Mouse (Mus musculus): ENCODE measurements at regions not wholly inside any gene's neighbourhood (a gene's known extent, or its start where the extent isn't known, plus 50 kb on each side); places are given as distances from the start of the nearest gene placed in this dataset.

DNA sequence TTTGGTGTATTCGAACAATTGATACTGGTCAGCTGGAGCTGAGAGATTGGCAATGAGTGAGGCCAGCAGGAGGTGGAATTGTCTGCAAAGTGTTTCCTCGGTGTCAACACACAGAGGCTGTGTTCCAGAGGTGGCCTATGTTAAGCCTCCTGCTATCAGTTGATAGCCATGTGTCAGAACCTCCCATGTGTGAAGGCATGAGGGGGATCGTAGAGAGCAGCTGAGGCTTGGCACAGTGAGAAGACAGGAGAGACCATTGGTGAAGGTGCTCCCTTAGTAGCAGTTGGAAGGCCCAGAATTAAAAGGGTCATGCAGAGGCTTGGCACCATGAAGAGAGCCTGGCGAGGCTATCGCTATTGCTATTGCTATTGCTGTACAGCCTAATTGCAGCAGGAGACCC lies 86.6 kb upstream of the Opcml start:
- no peak for DNase-seq

DNA sequence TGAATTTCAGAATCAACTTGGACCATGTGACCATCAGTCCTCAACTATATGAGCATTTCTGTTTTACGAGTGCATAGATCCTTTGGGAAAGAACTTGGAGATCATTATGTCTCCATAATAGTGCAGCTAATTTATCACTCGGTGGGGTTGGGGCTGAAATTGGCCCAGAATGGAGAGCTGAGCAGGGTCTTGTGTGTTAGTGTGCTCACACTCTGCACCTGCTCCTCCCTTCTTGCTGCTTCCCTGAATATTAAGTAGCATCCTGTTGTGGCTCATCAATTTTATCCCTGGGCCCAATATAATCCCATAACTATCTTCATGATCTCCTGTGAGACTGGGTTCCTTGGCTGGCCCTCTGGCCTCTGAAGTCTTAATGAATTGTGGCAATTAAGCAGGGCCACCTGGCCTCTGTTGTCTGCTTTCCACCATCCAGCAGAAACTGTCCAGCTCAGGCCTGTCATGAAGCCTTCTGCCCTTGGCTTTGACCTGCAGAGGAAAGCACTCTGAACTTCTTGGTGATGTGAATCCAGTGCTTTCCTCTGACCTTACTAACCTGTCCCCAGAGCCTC lies 66.7 kb upstream of the Opcml start:
- no peak for DNase-seq

DNA sequence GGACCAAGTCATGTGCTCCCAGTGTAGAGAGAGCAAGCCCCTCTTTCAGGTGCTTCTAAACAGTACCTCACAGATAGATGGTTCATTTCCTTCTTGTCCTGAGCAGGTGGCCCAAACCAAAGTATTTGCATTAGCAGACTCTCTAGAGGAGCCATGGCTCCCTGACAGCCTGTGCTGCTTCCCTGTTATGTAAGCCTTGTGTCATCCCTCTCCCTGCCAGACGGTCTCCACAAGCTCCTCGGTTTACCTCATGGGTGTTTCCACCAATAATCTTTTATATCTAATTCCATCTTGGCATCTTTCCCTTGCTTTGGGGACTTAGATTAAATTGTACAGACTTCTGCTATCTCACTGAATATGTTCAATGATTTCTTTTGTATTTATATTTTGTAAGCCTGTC lies 66.0 kb upstream of the Opcml start:
- no peak for DNase-seq

DNA sequence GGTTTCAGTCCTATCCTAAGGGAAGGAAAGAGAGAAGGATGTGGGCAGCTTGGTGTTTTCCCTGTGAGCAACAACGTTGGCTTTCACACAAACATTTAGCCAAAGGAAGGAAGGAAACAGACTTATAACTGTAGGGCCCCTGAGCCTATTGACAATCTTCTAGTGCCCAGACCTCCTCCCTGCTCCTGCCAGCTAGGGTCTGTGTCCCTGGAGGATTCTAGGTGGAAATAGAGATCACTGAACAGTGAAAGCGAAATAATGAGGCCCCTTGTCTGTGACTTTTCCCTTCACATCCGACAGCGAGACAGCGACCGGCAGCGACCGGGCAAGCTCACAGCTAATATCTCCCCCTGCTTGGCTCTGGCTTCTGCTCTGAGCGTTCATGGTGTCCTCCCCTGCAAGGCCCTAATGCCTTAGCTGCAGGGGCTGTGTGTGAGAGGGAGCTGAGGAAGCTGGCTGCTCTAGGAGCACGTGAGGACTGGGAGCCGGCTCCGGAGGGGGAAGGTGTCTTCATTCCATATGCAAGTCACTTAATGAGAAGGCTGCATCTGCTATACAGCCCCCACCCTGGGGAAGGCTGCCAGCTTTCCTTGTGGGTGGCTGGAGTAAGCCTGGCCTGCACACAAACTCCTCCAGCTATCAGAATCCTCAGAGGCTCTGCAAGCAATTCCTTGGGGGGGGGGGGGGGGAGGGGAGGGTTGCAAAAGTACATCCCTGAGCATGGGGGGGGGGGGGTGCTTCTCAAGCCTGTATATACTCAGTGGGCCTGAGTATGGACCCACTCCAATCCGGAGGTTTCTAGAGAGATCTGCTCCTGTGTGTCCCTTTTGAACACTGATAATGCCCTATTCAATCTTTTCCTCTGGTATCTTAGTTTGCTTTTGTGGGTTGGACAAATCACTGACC lies 61.7 kb upstream of the Opcml start:
- no peak for DNase-seq

DNA sequence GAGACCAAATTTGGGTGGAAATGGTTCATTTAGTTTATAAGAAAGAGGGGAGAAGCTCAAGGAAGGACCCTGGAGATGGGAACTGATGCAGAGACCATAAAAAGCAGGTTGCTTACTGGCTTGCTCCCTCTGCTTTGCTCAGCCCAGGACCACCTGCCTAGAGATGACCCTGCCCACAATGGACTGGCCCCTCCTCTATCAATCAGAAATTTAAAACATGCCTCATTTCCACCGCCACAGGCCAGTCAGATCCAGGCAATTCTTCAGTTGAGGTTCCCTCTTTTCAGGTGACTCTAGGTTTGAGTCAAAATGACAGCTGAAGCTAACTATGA lies 61.1 kb upstream of the Opcml start:
- DNase-seq, result no peak

DNA sequence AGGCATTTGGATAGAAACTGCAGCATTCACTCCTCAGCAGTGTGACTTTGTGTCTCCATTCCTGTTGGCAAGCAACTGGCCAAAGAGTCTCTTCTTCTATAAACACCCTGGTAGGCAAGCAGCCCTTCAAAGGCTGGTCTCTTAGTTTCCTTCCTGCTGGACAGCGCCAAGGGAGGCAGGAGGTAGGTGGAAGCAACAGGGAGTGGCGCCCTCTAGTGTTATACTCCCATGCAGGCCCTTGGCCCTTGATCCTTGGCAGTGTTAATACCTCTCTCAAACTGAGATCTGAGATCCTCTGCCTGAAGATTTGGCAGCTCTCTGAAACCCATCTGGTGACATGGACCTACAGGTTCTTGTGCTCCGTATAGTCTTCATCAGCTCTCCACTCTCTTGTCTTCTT lies 51.3 kb upstream of the Opcml start:
- no peak for DNase-seq
